Mouse (Mus musculus) T-cell, adult 2 months (primary cell): Measurements from ENCODE around the gene Gnl2.
A peak's percentile ranks its signal among the peaks of the same experiment; 100 is the strongest.

Experiments used
- DNase-seq: peaks from one replicate; pipeline ENCODE4 v3.0.0; 2022; ENCODE audit warnings: low spot score

Gnl2 gene

GRCm38 (mm10) chr4:125085346-125085841 lies 69.0 kb downstream of the Gnl2 start:
- peak; percentile 66 for DNase-seq

GRCm38 (mm10) chr4:125093031-125093430 lies 76.6 kb downstream of the Gnl2 start:
- no peak for DNase-seq

- DNase-seq = no peak
These were observed 79.7 kb downstream of the Gnl2 start for GRCm38 (mm10) chr4:125096066-125096465.

- DNase-seq = no peak
These were observed 81.0 kb downstream of the Gnl2 start for GRCm38 (mm10) chr4:125097412-125097811.

- DNase-seq = peak; percentile 77
These were observed 83.1 kb downstream of the Gnl2 start for GRCm38 (mm10) chr4:125099458-125099857.

GRCm38 (mm10) chr4:125101334-125101733 lies 84.9 kb downstream of the Gnl2 start:
- no peak for DNase-seq
